Mouse (Mus musculus): Measurements from ENCODE around the gene Sh3bp5. TPM values are rescaled to one million over a fixed set of nuclear protein-coding genes. Genes with fewer than 3 reads are reported as not detected.

Sh3bp5 gene
- total and polyA plus RNA-seq, 3 experiments: 0.19 to 1.0 TPM; not detected in 1

DNA sequence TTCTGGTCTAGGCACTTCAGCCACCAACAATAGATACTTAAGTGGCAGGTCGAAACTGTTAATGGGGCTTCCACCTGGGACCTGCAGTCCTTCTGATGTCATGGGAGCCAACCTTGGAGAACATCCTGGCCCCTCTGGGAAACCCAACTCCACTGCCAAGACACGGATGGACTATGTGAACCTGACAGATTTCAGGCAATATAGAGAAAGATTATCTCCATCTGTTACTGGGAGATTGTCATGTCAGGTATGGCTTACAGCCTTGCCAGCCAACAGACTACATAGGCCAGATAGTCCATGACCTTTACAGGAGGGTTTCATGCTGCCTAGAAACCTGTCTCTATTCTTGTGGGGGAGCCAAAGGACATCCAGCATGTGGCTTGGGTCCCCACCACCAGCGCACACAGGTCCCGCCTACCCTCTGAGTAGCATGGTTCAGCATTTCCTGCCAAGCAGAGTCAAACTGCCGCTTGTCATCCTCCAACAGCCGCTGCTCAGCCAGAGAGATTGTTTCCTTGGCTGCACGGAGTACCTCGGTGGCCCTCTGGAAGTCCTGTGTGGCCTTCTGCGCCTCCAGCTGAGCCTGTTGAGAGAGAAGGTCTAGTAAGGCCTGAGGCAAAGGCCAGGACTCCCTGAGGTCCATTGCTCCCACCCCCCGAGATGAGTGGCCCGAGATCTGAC is 48.4 kb downstream of the Sh3bp5 start:
- no peak for DNase-seq (ENCODE audit: low read depth, low spot score)
- Histone ChIP-seq H3K9ac (ENCODE audit: control insufficient read depth, low read depth, low read length, poor library complexity, severe bottlenecking) (no peak overlapping the region), H3K79me2 (ENCODE audit: control insufficient read depth, insufficient read depth, low read length, poor library complexity) (no peaks in the 10 kb centered on the region), H3K4me3 (ENCODE audit: control insufficient read depth in 1 of 2, insufficient read depth in 1 of 2, low read depth in 2 of 2, low read length in 2 of 2) (no peak overlapping the region), H3K4me1 (ENCODE audit: control insufficient read depth in 1 of 2, insufficient read depth in 2 of 2, low read length in 2 of 2) (no peaks in the 10 kb centered on the region), H3K9me3 (replicated peaks; ENCODE audit: insufficient read depth, low read length) (no peaks in the 10 kb centered on the region), H3K36me3 (ENCODE audit: control insufficient read depth in 1 of 2, insufficient read depth in 2 of 2, low read length in 2 of 2) (no peaks in the 10 kb centered on the region), H3K27me3 (ENCODE audit: control insufficient read depth in 1 of 2, insufficient read depth in 2 of 2, low read length in 2 of 2) (no peaks in the 10 kb centered on the region), H3K27ac (ENCODE audit: control insufficient read depth, low read depth, low read length) (no peak overlapping the region)
- TF ChIP-seq SMC3 (IDR thresholded peaks at IDR 0.05; ENCODE audit: low read depth, low read length): no peak
- TF ChIP-seq BHLHE40 (IDR thresholded peaks at IDR 0.05; ENCODE audit: borderline replicate concordance, low read depth, low read length): no peak
- no peak for TF ChIP-seq USF1 (IDR thresholded peaks at IDR 0.05; ENCODE audit: low read depth, low read length)

DNA sequence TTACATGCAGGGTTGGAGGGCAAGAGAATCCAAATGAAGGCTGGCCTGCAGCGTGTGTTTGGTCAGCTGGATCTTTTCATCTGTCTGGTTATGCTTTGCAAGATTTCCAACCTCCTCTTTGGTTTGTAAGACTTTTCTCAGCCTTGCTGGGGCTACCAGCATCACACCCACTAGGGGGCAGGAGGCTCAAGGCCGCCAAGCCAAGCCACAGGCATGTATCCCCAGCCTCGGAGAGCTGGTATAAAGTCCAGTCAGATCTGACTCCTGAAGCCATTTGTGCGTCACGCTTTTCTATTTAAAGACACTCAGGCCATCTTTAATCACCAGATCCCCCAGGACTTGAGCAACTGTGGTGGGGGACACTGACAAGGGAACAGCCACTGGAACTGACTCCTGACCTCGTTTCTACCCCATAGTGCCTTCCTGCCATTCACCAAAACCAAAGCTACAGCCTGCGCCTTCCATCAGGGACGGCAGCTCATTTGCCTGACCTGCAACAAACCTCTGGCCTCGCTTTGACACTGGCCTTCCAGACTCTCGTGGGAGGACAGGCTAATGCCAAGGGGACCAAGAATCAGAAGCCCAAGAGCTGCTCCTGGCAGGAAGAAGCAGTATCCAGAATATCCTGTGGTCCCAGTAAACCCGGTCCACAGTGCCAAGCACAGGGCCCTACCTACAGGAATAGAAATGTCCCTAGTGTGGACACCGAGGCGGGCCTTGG is 49.7 kb downstream of the Sh3bp5 start:
- Histone ChIP-seq H3K9me3 (replicated peaks; ENCODE audit: insufficient read depth, low read length) (no peaks in the 10 kb centered on the region), H3K27ac (ENCODE audit: control insufficient read depth, low read depth, low read length) (no peak overlapping the region), H3K4me1 (ENCODE audit: control insufficient read depth in 1 of 2, insufficient read depth in 2 of 2, low read length in 2 of 2) (no peaks in the 10 kb centered on the region), H3K27me3 (ENCODE audit: control insufficient read depth in 1 of 2, insufficient read depth in 2 of 2, low read length in 2 of 2) (no peaks in the 10 kb centered on the region), H3K36me3 (ENCODE audit: control insufficient read depth in 1 of 2, insufficient read depth in 2 of 2, low read length in 2 of 2) (no peaks in the 10 kb centered on the region), H3K9ac (ENCODE audit: control insufficient read depth, low read depth, low read length, poor library complexity, severe bottlenecking) (no peak overlapping the region), H3K79me2 (ENCODE audit: control insufficient read depth, insufficient read depth, low read length, poor library complexity) (no peaks in the 10 kb centered on the region), H3K4me3 (ENCODE audit: control insufficient read depth in 1 of 2, insufficient read depth in 1 of 2, low read depth in 2 of 2, low read length in 2 of 2) (no peak overlapping the region)
- peak; percentile 56 for DNase-seq (ENCODE audit: low read depth, low spot score)
- TF ChIP-seq USF1 (IDR thresholded peaks at IDR 0.05; ENCODE audit: low read depth, low read length): no peak
- TF ChIP-seq HCFC1 (IDR thresholded peaks at IDR 0.05; ENCODE audit: low read depth, low read length): no peak
- TF ChIP-seq ZC3H11A (IDR thresholded peaks at IDR 0.05; ENCODE audit: low read depth, low read length): peak; percentile 72
- TF ChIP-seq RAD21 (IDR thresholded peaks at IDR 0.05; ENCODE audit: low read depth, low read length): peak; percentile 82
- peak; percentile 55 to 83 (median 81) for TF ChIP-seq CTCF (IDR thresholded peaks at IDR 0.05 in 2 of 3, conservative IDR thresholded peaks at IDR 0.05 in 1 of 3; ENCODE audit: control insufficient read depth in 1 of 3, insufficient read depth in 1 of 3, low read depth in 2 of 3, low read length in 3 of 3, poor library complexity in 1 of 3, severe bottlenecking in 1 of 3)
- peak; percentile 88 for TF ChIP-seq SMC3 (IDR thresholded peaks at IDR 0.05; ENCODE audit: low read depth, low read length)
- TF ChIP-seq ZNF384 (IDR thresholded peaks at IDR 0.05; ENCODE audit: low read depth, low read length): peak; percentile 62

DNA sequence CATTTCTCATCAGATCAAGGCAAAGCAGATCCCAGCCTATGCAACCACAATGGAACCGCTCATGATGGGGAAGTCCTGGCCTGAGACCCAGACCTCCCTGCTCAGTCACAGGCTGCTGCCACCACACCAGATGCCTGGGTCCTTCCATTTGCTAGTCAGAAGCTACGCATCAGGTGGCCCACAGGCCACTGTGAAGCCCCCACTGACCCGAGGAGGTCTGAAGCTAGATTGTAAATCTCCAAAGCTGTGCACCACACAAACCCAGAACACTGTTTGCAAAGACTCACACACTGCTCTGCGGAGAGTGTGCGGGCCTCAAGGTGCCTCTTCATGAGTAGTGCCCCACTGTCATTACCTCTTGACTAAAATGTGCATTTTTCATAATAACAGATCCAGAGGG is 50.5 kb downstream of the Sh3bp5 start:
- Histone ChIP-seq H3K4me1 (ENCODE audit: control insufficient read depth in 1 of 2, insufficient read depth in 2 of 2, low read length in 2 of 2) (no peaks in the 10 kb centered on the region), H3K4me3 (ENCODE audit: control insufficient read depth in 1 of 2, insufficient read depth in 1 of 2, low read depth in 2 of 2, low read length in 2 of 2) (no peak overlapping the region), H3K27ac (ENCODE audit: control insufficient read depth, low read depth, low read length) (no peak overlapping the region), H3K9me3 (replicated peaks; ENCODE audit: insufficient read depth, low read length) (no peaks in the 10 kb centered on the region), H3K27me3 (ENCODE audit: control insufficient read depth in 1 of 2, insufficient read depth in 2 of 2, low read length in 2 of 2) (no peaks in the 10 kb centered on the region), H3K9ac (ENCODE audit: control insufficient read depth, low read depth, low read length, poor library complexity, severe bottlenecking) (no peak overlapping the region), H3K36me3 (ENCODE audit: control insufficient read depth in 1 of 2, insufficient read depth in 2 of 2, low read length in 2 of 2) (no peaks in the 10 kb centered on the region), H3K79me2 (ENCODE audit: control insufficient read depth, insufficient read depth, low read length, poor library complexity) (no peaks in the 10 kb centered on the region)
- no peak for DNase-seq (ENCODE audit: low read depth, low spot score)
- TF ChIP-seq GATA1 (IDR thresholded peaks at IDR 0.05; ENCODE audit: low read depth, low read length) (no peak), RAD21 (IDR thresholded peaks at IDR 0.05; ENCODE audit: low read depth, low read length) (no peak), EP300 (IDR thresholded peaks at IDR 0.05; ENCODE audit: low read depth in 1 of 2, low read length in 2 of 2) (no peak), TBP (IDR thresholded peaks at IDR 0.05; ENCODE audit: low read depth, low read length) (no peak)

Measured in MEL (cell line).